Mouse (Mus musculus) small intestine, adult 2 months (tissue): ENCODE data around the gene Dalrd3.

Source experiments
- CTCF ChIP-seq: fragments of 200-500 bp; IDR thresholded peaks from 2 replicates; pipeline ENCODE4 v1.5.1; 2012; ENCODE audit warnings: low read depth, mild to moderate bottlenecking, control low read depth, inconsistent platforms, low read length, moderate library complexity, mixed read lengths; ENCODE audit not compliant: insufficient replicate concordance, insufficient read length; ENCODE audit errors: extremely low read depth
- POLR2A ChIP-seq: fragments of 200-500 bp; IDR thresholded peaks from 2 replicates; pipeline ENCODE4 v1.6.1; 2012; ENCODE audit warnings: low read depth, mild to moderate bottlenecking, control low read depth, inconsistent platforms, low read length, moderate library complexity

DNA sequence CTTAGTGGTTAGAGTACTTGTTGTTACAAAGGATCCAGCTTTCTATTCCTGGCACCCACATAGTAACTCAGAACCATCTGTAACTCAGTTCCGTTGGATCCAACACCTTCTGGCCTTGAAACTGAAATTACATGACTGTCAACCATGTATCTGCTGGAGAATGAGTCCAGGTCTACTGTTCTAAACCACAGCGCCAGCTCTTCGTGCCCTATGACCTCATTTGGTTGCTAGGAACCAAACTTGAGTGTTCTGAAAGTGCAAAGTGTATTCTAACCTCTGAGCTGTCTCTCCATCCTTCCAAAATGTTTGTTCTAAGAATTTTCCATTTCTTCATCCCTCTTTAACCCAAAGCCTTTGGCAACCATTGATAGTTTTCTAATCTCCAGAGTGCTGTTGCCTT lies 23.7 kb upstream of the Dalrd3 start:
- TF ChIP-seq CTCF (no peak), POLR2A (no peak)
